Mouse (Mus musculus) hematopoietic stem cell, adult 5-6 weeks (primary cell): ENCODE measurements around the gene Mitd1. TPM values are rescaled to one million over a fixed set of nuclear protein-coding genes. Genes with fewer than 3 reads are reported as not detected.
A peak's percentile ranks its signal among the peaks of the same experiment; 100 is the strongest.

Source experiments
- ATAC-seq, 2 experiments: fragments of 125-278 bp in 1 of 2; replicated peaks in 1 of 2; 2 replicates each; pipeline ENCODE4 v1.8.0; 2016 to 2017; ENCODE audit warnings: inconsistent platforms in 2 of 2, mild to moderate bottlenecking in 2 of 2, moderate number of reproducible peaks in 2 of 2, low read depth in 1 of 2, moderate TSS enrichment in 1 of 2; ENCODE audit not compliant: low FRiP score in 2 of 2, poor library complexity in 2 of 2, severe bottlenecking in 2 of 2, insufficient read depth in 1 of 2, low TSS enrichment in 1 of 2
- total RNA-seq: library from RNA; stranded (forward); fragments of 172-1452, 232-1000 nt; gene quantifications from 2 replicates; pipeline ENCODE4 v1.2.3, GENCODE M21; 2017

The Mitd1 gene
- total RNA-seq, 1 experiment from 2014 or later = 39.4 TPM

DNA sequence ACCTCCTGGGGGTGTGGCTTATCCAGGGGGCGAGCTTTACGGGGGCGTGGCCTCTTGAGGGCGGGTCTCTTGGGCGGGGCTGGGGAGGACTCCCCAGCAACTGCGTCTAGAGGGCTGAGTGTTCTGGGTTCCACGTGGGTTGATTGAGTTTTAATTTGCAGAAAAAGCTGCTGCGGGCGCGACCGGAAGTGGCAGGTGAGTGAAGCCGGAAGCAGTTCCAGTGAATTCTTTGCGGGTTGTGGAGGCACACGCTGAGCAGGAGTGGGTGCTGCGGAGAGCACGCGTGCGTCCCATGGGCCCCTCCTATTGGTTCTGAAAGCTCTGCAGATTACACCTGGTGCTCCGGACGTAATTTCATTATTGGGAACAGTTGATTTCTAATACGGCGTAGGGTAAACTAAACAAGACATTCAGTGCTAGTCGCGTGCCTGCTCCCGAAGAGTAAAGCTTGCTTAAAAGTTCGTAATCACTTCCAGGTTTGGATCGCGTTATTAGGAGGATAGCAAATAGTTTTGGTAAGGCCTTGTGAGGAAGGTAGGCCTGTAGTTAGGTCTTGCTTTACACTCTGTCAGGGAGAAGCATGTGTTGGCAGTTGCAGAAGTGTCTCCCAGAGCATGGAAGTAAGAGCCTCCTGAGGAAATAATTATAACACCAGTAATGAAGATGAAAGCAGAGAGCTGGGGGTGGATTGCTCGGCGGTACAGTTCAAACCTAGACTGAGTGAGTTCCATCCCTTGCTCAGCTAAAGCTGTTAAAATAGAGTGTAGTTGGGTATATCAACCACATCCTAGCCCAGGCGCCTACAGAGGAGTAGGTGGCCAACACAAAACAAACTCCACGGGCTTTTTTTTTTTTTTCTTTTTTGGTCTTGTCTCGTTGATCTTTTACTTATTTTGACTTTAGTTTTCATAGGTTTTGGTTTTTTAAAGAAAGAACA is 17.8 kb downstream of the Mitd1 start:
- ATAC-seq = peak; percentile 79 to 84

DNA sequence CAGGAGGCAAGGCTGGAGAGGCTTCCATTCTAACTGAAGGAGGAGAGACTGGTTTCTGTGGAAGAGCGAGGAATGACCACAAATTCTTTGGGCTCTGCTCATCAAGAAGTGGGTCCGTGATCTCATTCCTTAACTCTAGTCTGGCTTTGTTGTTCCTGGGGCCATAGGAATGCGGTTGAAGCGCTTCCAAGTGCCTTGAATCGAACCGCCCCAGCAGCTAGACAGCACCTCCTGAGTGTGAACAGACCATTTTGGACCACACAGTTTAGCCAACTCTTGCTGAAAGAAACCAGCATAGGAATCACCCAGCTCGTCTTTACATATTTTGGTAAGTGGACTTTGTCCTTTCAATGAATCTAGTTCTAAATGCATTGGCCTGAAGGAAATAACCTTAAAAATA is 18.5 kb downstream of the Mitd1 start, which contains the start of gene Lipt1:
Gene Lipt1, plus strand, starts transcription at position 35 of the 400 bp plus-strand sequence.
- ATAC-seq = no peak; a peak in 1 of 4 replicates

DNA sequence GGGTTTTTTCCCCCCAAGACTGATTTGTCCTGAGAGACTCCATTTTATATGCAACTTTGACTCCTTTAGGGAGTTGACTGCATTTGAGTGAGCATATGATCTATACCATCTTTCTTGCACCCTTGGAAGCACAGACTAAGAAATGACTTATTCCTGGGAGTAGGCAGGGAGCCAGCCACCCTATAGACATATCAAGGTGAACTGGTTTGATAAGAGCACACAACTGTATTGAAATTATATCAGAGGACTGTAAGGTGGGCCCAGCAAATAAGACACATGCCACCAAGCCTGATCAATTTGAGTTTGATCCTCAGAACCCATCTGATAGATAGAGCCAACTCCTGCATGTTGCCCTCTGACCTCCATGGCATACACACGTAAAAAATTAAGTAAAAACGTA is 20.8 kb downstream of the Mitd1 start:
- ATAC-seq = no peak

DNA sequence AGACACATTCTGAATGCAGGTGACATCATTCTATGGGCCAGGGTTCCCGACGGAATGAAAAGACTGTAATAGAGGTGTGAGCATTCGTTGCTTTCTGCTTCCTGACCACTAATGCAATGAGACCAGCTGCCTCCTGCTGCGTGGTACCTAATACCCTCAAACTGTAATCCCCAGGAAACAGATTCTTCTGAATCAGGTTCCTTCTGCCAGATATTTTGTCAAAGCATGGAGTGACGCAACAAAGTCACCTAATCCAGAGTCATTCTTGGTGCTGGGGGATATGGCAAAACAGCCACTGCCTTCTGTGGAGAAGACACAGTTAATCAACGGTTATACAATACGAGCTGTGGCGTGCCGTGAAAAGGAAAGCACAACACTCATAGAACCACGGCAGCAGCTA is 21.6 kb downstream of the Mitd1 start:
- ATAC-seq = peak in 1 of 2 experiments; percentile 6; a peak in 1 of 4 replicates

DNA sequence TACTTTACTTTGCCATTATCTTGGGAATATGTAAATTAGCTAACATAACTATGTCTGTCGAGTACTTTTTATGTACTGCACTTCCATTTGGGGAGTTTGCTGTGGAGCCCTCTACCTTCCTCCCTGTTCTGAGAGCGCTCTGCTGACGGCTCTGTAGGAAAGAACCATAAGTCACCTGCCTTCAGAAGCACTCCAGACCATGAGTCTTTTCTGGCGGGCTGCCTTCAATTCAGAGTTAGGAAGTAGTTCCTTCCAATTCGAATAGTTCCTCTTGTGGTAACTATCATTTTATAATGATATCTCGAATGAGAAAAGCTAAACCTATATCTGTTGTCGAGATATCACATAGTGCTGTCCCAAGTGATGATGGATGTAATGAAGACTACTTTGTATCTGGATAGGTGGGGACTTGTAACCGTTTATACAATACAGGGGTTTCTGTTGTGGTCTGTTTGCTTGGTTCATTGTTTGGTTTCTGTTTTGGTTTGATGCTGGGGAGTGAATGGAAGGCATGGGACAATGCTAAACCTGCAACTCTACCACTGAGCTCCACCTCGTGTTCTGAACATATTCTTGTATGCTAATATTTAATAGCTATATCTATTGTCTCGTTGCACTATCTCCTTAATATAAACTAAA is 22.4 kb downstream of the Mitd1 start:
- ATAC-seq = no peak

DNA sequence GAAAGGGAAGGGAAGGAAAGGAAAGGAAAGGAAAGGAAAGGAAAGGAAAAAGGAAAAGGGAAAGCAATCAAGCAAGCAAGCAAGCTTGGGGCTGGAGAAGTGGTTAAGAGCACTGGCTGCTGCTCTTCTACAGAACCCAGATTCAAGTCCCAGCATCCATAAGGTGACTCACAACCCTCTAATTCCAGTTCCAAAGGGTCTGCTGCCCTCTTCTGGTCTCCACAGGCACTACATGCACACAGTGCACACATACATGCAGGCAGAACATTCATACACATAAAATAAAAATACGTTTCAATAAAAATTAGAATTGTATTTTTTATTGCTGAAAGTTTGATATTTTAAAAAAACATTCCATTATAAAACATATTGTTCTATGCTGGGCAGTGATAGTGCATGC is 23.2 kb downstream of the Mitd1 start:
- no peak for ATAC-seq

DNA sequence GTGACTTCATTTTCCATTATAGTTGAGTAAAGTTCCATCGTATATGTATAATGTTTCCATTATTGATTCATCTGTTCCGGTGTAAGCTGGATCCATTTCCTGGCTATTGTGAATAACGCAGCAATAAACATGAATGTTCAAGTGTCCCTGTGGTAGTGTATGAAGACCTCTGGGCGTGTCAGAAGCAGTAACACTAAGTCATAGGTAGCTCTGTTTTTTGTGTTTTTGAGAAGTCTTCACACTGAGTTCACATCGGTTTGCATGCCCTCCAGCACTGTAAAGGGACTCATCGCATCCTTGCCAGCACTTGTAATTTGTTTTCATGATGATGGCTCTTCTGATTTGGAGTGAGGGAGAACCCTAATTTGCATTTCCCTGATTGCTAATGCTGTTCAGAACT is 23.9 kb downstream of the Mitd1 start, which contains the start of gene Tsga10:
Gene Tsga10, minus strand, starts transcription at position 144 of the 400 bp plus-strand sequence.
- ATAC-seq = no peak

DNA sequence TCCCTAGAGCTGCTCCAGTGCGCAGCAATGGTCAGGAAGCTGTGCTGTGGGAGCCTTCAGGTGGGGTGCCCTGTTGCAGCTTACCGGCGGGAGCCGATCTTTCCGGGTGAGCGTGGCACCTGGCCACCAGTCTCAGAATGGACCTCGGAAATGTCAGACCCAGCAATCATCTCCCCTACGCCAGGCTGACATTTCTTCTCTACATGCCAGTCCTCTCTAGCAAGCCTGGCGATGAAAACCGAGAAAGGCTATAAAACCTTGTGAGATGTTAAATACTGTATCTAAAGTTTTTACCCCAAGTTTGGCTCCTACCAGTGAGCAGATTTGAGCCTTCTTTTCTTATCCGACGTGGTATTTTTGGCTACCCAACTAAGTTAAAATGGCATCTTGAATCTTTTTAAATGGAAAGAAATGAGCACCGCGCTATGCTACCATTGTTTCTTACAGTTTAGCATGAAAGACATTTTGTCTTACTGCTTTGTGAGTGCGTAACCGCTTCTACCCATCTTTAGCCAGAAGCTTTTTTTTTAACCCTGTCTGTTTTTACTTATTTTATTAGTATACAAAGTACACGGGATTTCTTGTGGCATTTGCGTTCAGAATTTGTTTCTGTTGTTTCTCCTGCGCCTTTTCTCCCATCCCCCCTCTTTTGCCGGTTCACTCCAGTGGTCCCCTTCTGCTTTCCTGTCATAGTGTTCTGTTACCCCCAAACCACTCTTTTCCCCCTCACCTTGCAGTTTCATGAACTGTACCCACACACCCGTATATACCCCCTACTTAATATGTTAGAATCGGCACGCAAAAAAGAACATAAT is 24.6 kb downstream of the Mitd1 start:
- no peak for ATAC-seq

DNA sequence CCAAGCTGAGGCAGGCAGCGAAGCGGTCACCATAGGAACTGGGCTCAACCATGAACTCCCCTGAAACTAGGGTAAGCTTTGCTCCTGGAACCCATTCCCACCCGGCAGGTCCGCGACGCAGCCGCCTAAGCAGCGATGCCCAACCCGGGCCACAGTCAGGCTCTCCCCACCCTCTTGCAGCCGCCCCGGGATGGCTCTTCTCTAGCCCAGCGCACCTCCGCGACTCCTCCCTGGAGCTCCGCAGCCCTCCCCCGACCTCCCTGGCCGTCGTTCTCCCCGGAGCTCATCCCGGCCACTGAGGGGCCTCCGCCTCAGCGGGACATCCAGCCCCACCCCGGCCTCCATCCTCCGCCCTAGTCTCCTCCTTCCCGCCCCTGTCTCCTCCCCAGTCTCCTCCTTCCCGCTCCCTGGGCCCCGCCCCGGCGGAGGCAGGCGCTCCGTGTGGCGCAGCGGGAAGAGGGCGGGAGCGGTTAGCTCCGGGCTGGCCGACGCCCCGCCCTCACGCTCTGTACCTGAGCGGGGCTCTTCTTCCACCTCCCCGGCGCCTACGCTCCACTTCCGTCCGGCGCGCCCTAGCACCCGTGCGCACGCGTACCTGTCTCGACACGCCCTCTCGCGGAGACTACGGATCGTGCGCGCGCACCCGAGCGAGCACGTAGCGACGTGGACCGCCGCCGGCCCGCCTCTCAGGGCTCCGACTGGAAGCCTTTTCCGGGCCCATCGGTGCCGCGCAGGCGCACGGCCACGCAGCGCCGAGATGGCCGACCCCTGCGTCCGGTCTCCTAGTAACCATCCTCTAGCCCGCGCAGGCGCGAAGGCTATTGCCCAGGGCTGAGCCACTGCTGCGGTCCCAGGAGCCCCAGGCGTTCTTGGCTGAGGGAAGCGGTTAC is 25.5 kb downstream of the Mitd1 start:
- ATAC-seq = peak; percentile 82 to 88

DNA sequence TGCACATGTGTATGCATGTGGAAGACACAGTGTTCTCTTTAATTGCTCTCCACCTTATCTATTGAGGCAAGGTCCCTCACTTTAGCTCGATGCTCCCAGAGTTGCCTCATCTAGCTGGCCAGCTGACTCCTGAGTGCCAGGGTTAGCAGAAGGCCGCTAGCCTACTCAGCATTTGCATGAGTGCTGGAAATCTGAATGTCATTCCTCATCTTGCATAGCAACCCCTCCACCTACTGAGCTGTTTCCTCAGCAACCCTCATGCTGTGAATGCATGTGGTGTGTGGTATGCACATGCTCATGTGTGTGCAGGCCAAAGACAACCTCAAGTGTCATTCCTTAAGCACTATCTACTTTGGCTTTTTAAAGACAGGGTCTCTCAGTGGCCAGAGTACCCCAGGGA is 39.5 kb downstream of the Mitd1 start:
- no peak for ATAC-seq

DNA sequence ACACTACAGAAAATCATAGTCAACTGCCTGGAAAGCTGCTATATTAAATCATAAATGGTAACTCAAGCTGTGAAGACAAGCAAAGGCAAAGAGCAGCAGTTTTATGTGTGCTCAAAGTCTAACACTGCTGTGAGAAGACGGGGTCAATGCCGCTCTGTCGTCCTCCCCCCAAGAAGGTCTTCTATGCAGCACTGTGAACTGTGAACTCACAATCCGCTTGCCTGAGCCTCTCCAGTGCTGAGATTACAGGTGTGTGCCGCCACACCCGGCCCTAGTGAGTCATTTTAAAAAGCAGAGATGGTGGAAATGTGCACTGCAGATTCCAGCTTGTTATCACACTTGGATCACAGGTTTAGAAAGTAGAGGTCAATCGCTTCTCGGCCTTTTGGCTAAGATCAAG is 43.3 kb downstream of the Mitd1 start:
- ATAC-seq = no peak

DNA sequence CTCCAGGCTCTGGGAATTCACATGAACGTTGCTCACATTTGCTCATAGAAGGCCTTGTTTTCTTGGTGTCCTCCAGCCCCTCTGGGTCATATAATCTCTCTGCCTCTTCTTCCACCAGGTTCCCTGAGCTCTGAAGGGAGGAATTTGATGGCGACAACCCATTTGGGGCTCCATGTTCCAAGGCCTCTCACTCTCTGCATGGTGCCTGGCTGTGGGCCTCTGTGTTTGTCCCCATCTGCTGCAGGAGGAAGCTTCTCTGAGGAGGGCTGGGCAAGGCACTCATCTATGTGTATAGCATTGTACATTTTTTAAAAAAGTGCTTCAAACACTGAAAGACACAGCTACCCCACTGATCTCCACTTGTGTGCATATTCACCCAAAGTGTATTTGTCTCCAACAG is 58.5 kb downstream of the Mitd1 start:
- ATAC-seq = no peak

Other genes starting within 250 kb of the Mitd1 start
- 0.06 and 1.4 TPM in 2 replicates for gene 2010300C02Rik, start 170.3 kb downstream of the Mitd1 start, total RNA-seq
- 9.2 and 12.1 TPM in 2 replicates for gene Tsga10, start 24.0 kb downstream of the Mitd1 start, total RNA-seq
- gene Lipt1, start 18.7 kb downstream of the Mitd1 start, total RNA-seq = 1.9 and 4.7 TPM in 2 replicates
- 142 and 208 TPM in 2 replicates for gene Mrpl30, start 66 bp upstream of the Mitd1 start, total RNA-seq
- not detected in 2 replicates for gene Lyg2, start 26.1 kb upstream of the Mitd1 start, total RNA-seq
- gene Lyg1, start 67.3 kb upstream of the Mitd1 start, total RNA-seq = not detected in 2 replicates
- 42.2 and 53.7 TPM in 2 replicates for gene Txndc9, start 107.5 kb upstream of the Mitd1 start, total RNA-seq
- gene Eif5b, start 107.6 kb upstream of the Mitd1 start, total RNA-seq = 36.4 and 37.5 TPM in 2 replicates
- gene Rev1, start 239.4 kb upstream of the Mitd1 start, total RNA-seq = 55.2 and 65.0 TPM in 2 replicates